Mouse (Mus musculus) erythroblast, embryonic 14.5 days (primary cell): ENCODE results near the gene Stxbp4.

Experiments
- GATA1 ChIP-seq: IDR thresholded peaks from 2 replicates; pipeline ENCODE4 v1.6.1; 2012; ENCODE audit warnings: low read length, inconsistent platforms, mixed read lengths
- TAL1 ChIP-seq: IDR thresholded peaks from 3 replicates; pipeline ENCODE4 v1.6.1; 2012; ENCODE audit warnings: low read length, inconsistent platforms, mixed read lengths

GRCm38 (mm10) chr11:90553963-90554362, 83.9 kb downstream of the Stxbp4 start:
- TF ChIP-seq GATA1 (no peak), TAL1 (no peak)
